Mouse (Mus musculus): ENCODE results near the gene Cd80. TPM values are rescaled to one million over a fixed set of nuclear protein-coding genes. Genes with fewer than 3 reads are reported as not detected.

Gene Cd80
- total RNA-seq, 2 experiments from 2014 or later = 0.39 to 0.94 TPM

DNA sequence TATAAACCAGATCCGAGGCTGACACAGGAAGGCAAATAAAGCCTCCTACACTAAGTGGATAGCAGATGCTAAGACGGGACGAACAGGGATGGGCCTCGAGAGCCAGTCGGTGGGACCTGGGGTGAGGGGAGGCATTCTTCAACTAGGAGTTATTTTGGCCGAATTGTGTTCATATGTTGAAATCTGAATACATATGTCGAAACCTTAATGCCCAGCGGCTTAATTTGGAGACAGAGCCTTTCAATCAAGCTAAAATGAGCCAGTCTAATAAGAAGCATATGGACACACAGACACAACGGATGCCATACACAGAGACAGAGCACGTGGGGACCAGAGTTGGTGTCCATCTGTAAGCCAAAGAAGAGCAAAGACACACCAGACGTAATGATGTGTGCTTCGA lies 6.9 kb upstream of the Cd80 start:
- DNase-seq = no peak

DNA sequence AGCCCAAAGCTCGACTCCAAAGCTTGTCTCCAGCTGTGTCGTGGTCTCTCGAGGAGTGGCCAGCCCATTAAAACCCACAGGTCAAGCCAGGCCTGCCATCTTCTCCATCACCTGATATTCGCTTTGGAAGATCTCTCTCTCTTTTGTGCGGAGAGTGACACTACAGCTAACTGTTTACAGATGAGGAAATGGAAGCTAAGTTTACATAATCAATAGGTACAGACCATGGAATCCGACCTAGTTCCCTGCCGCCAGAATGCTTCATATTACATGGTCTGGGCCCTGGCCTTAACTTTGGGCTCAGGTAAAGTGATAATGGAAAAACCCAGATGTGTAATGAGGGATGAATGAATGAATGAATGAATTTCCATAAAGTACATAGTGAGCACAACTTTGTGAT lies 4.7 kb upstream of the Cd80 start:
- no peak for DNase-seq

DNA sequence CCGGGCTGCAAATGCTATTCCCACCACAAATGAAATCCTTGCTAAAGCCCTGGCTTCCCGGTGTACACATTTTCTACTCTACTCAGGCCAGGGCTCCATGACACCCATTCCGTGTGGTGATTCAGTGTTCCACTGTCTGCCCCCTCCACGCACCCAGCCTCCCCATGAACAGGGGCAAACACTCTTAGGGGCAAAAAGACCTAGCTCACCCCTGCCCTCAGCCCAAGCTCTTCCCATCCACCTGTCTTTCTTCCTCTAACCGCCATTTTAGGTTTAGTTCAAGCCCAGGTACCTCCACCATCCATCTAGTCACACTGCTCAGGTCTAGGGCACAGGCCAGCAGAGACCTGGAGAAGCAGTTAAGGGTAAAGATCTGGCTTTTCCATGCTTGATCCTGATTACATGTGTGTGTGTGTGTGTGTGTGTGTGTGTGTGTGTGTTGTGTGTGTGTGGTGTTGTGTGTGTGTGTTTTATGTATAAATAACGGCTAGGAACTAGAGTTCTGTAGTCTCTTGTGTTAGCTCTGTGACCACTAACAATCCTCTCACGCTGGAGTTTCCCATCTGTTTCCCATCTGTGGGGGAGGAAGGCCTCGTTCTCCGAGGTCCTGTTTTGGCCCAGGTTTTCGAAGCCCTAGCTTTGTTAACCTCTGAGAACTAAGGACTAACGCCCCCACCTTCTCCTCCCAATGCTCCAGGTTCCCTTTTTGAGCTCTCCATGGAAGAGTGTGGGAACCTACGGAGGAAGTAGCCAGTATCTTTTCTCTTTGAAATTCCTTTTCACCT lies 3.7 kb upstream of the Cd80 start:
- DNase-seq = no peak

DNA sequence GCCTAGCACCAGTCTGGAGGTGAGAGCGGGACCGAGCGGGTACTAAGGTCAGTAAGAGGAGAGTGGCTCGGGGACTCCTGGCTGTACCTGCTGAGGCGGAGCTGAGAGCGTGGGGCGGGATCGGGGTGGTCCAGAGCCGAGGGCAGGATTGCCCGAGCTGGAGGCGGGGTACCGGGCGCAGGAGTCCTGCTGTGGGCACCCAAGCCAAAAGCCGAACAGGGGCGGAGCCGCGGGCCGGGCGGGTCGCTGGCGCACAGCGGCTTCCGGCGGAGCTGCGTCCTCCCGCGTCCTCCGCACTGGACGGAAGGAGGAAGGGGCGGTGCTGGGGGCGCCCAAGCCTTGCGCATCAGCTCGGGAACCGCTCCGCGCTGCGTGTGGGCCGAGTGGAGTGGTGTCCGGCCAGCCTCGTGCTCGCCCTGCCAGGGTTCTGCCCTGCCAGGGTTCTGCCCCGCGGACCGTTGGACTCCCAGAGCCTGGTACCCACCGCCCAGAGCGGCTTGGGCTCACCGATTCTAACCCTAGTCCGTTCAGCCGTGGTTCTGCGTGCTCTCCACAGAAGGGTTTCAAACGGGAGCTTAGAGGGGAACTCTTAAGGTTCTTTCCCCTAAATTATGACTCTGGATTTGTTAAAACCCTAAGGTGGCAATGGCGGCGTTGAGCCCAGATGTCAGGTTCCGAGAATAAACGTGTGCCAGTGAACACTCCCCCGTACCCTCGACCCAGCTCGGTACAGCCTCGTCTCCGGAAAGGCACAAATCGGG lies 2.7 kb upstream of the Cd80 start, which contains the start of gene Adprh:
TSS of gene Adprh (minus strand) at position 262 of the 761 bp plus-strand sequence.
- peak; percentile 94 to 97 for DNase-seq

DNA sequence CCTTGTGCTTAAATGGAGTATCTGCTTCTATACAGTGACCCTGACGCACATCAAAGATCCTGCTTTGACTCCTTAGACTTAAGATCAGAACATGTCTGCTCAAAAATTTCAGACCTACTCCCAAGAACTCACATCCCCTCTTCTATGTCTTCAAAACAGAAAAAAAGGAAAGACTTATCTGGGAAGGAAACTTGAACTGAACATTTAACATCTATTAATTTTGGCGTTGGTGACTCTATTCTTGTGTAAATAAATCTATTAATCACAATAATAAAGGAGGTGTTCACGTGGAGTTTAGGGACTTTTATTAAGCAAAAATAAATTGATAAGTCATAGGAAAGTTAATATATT lies 2.2 kb upstream of the Cd80 start:
- no peak for DNase-seq

DNA sequence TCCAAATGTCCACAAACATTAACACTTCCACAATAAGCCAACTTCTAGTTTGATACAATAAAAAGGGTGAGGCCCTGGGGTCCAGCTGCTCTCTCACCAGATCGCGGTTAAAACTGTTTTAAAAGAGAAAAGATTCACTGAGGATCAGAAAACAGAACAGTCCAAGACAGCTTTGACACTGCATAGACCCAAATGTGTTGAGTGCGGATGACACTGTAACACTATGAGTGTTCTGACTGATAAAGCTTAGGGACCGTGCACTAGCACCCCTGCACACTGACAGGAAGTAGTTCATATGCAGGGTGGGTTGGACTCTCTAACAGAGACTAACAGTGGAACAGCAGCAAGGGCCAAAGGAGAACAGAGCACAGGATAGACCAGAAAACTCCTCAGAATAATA lies 1.4 kb upstream of the Cd80 start:
- DNase-seq = no peak

DNA sequence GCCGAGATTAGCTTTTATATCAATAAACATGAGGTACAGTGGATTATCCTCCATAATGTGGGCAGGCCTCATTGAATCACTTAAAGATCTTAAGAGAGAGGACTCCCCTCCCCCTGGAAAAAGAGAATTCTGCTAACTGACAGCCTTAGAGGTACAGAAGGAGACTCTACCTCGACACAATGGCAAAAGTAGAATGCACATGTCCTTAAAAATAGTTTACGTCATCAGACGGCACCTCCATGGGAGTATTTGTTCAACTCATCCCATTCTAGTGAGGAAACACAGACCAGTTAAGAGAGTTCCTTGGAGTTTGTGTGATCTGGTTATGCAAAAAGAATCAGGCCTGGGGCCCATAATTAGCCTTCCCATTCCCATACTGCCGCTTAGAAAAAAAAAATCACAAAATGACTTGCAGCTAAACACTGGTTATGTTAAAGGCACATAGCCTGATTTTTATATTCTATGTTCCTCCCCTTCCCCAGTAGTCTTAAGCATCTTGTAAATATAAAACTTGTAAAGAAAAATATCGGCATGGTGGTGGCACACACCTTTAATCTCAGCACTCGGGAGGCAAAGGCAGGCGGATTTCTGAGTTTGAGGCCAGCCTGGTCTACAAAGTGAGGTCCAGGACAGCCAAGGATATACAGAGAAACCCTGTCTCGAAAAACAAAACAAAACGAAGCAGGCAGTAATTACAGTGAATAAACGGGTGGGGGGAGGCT lies 667 bp upstream of the Cd80 start:
- no peak for DNase-seq

DNA sequence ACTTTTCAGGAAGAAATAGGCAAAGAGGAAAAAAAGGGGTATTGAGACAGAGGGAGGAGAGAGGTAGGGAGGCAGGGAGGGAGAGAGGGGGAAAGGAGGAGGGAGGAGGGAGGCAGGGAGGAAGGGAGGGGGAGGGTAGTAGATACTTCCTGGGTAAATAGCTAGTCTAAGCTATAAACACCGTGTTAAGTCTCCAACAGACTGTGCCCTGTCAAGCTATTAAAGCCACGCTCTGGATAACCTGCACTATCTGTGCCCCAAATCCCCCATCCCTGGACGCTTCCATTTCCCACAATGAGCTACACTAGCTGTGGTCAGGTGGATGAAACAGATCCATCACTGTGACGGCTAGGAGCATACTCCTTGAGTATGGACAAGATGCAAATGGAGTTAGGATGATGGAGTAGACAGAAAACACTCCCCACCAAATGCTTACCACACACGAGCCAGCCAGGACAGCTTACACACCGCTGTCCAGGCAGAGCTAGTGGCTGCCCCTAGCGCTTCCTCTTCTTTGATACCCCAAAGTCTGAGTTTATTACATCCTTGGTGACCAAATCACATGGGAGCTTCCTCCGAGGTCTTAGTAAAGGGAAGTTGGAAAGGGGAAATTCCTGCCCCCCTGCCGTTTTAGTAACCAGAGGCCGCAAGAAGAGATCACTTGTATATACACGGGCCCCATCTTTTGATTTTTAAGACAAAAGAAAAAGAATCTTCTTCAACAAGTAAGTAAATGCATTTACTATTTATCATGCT lies 1.6 kb downstream of the Cd80 start:
- DNase-seq = peak in 1 of 2 experiments; percentile 48

DNA sequence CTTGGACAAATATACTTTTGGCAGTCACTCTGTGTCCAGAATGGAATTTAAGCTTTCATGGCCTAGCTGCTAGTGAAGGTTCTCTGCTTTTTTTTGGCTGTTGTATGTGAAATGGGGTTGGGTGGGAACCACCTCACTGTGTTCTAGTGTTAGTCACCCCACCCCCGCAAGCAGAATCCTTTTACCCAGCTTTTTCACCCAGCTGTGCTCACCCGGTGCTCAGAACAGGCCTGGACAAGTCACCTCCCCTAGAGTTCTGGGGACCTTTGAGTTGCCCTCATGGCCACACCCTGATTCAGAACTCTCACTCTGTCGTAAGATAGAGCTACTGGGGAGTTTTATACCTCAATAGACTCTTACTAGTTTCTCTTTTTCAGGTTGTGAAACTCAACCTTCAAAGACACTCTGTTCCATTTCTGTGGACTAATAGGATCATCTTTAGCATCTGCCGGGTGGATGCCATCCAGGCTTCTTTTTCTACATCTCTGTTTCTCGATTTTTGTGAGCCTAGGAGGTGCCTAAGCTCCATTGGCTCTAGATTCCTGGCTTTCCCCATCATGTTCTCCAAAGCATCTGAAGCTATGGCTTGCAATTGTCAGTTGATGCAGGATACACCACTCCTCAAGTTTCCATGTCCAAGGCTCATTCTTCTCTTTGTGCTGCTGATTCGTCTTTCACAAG lies 3.4 kb downstream of the Cd80 start:
- DNase-seq = peak; percentile 27 to 53

DNA sequence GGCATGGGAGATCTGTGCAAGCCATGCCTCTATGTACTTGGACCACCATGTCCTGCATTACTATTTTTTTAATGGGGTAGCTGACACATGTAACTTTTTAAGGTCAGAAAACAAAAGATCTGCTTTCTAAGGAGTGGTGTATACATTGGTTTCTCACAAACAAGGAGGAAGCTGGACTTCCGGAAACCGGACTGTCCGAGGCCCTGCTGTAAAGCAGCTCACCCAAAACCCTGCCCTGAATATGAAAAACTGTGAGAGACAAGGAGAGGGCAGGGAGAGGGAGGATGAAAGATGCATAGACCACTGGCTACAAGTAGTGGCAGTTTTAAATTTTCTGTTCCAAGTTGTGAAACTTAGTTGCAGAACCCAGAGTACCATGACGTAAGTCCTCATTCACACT lies 4.6 kb downstream of the Cd80 start:
- no peak for DNase-seq

DNA sequence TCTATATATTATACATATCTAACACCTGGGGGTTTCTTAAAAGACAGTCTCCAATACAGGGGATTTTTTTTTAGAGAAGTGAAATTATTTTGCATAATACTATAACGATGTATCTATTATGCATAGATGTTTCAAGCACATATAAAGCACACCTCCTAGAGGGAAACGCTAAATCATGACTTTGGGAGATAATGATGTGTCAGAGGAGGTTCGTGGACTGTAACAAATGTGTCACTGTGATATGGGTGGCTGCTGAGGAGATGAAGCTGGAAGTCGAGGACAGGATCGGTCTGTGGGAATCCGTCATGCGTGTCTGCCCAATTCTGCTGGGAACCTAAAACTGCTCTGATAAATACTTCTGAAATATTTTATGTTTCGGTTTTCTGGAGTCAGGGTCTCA lies 6.4 kb downstream of the Cd80 start:
- no peak for DNase-seq

DNA sequence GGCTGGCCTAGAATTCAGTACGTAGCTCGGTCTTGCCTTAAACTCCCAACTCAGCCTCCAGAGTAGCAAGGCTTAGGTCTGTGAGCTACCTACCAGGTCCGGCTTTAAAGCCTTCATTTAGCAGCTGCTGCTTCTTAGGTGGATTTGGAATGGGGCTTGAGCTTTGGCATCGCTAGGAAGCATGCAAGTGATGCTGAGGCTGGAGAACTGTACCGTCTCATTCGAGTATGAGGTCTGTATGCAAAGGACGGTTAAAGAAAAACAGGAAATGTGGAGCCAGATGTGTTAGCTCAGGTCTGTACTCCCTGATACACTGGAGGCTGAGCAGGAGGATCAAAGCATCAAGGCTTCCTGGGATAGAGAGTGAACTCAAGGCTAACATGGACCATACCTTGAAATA lies 6.8 kb downstream of the Cd80 start:
- DNase-seq = no peak

DNA sequence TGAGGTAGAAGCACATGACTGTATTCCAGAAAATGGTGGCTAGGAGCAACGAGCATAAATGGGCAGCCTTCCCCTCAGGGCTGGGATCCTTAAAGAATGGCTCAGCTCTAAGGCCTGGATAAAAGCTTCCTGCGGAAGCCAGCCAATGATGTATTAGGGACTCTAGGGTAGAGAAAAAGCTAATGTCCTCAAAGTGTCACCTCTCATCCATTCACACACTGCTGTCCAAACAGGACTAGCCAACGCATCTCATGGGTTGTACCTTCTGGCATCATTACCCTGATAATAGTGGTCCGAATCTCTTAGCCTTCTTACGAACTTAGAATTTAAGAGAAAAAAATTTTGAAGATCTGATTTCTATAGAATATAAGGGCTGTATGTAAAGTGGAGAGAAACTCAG lies 7.9 kb downstream of the Cd80 start:
- no peak for DNase-seq

DNA sequence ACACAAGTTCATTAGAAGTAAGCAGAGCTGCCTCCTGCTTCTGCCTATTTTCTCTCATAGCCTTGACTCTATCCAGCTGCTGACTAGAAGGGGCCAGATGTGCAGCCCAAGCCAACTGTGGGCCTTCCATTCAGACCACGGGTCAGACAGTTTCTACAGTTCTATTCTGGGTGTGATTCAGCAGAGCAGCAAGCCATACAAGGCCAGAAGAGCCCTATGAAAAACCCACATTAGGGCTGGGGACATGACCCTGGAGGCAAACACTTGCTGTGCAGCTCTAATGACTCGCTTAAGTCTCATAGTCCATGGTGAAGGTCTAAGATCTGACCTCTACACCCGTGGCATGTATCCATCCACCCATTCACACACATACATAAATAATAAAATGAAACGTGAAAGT lies 10.7 kb downstream of the Cd80 start:
- DNase-seq = no peak

DNA sequence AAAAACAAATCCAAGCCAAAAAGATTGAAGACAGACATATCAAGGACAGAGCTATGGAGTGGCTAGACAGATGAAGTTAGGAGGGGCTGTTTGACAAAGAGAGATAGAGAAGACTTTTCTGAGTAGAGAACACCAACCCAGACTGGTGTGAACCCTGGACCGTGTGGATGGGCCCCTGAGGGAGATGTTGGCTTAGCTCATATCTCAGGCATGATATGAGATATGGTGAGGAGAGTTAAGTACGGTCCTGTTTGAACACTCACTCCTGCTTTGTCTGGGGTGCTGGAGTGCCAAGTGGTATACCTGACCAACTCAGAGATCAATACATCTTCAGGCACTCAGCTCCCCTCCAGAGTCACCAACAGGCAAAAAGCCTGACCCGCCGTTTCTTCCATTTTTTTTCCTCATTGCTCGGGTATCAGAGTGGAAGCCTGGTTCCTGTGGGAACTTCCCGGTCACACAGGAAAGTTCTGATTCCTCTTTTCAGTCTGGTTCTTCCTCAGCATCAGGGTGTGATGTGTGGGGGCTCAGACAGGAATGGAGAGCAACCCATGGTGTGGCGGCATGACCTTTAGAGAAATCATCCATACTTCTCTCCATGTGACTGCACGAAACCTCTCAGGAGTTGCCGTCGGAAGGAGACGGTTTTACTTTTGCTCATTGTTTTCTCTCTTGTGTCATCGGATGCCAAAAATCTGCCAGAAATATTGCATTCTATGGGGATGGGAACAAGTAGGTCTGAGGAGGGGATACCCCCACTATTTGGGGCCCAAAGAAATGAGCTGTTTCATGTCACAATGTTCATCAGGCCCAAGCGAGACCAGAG lies 11.9 kb downstream of the Cd80 start:
- DNase-seq = no peak

DNA sequence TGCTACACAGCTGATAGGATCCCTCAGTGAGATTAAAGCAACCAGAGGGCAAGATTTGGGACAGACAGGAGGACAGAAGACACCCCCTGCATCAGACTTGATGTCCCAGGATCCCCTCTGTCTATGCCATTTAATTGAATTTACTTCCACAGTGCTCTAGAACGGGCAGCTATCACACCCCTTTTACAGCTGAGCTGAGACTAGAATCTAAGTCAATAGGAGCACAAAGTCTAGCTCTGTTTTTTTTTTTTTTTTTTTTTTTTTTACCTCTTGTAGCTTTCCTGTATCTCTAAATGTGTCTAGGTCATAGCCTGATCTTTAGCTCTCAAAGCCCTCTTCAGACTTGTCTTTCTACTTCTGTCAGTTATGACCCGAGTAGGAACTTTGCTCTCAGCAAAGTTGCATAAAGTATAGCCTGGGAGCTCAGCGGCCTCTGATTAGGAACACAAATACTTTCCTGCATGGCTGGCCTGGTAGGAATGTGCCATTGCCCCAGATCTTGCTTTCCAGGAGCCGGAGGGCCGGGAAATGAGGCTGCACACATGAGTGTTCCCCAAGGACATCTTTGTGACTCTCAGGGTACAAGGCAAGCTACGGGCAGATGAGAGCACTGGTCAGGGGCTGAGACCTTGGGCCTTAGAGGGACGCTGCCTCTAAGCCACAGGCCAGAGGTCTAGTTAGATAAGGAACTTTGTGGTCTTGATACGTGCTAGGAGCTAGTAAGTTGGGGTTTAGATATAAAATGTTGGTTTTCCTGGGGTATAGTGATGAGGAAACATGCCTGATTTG lies 12.8 kb downstream of the Cd80 start:
- no peak for DNase-seq

DNA sequence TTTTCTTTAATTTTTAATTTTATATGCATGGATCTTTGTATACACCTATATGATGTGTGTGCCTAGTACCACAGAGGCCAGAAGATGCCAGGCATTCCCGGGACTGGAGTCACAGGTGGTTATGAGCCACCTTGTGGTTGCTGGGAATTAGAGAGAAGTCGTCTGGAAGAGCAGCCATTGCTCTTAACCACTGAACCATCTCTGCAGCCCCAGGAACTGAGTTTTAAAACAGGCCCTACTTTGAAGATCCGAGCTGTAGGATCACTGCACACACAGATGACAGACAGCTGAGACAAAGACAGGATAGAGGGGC lies 13.3 kb downstream of the Cd80 start:
- DNase-seq = no peak

DNA sequence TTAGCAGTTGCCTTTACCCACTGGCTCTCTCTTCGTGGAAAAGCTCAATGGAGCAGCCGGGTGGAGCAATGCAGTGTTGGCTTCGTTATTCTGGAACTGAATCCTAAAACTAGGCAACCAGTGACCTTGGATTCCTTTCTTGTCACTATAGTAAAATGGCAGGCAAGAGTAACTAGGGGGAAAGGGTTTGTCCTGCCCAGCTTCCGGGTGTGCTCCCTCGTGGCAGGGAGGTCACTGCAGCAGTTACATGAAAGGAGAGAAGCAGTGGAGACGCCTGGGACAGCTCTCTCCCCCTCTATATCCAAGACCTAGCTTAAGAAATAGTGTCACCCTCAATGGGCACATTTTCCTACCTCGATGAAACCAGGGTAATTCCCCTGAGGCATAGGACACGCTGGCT lies 14.1 kb downstream of the Cd80 start:
- DNase-seq = no peak

DNA sequence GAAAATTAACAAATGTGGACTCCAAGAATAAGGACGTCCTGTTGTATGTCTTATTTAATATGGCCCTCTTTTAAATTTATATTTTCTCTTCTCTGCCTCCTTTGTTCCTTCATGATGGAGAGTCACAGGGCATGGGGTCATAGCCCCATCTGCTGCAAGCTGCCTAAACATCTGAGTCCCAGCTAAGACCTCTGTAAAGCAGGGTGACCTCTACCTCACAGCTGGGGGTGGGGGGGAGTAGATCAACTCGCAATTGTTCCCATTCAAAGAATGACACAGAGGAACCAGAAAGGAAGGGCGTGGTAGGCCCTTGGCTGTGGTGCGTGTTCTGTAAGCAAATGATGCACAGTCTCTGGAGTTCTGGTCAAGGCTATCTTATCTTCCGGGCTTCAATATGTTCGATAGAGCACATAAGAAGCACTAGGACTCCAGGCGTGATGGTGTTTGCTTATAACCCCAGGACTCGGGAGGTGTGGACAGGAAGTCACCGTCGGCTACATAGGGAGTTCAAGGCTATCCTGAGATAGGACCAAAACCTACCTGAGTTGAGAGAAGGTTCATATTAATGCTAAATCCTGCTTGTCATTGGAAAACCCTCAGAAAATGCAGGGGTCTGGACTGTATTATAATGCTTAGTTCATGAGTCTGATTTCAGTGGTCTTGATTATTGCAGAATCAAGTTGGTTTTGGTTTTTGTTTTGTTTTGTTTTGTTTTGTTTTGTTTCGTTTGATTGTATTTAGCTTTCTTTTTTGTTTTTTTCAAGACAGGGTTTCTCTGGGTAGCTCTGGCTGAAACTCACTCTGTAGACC lies 16.5 kb downstream of the Cd80 start:
- DNase-seq = no peak
